Mouse (Mus musculus) left cerebral cortex, adult 11 months (tissue): Measurements from ENCODE around the gene Tbp.
"Not testable (repeated sequence)": the region's sequence is repeated elsewhere in the genome, so short reads cannot be mapped to it uniquely, and the experiment has no call there.

Source experiments
- DNase-seq: peaks from one replicate; pipeline ENCODE4 v3.0.0; 2022; ENCODE audit warnings: low spot score

Tbp gene

DNA sequence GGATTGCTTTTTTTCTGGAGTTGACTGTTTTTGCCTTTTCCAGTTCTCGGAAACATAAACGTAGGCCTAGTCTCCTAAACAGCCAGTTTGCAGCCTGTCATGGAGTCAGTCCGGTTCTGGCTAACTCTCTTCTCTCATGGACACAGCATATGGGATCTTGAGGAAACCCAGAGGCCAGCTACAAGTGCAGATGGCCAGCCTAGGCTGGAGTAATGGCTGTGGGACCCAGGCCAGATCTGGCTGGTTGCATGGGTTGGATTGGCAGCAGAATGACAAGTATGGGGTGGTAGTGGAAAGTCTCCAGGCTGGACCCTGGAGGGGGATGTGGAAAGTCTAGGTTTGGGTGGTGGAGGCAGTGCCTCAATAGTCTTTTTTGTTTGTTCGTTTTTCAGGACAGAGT lies 40.6 kb downstream of the Tbp start:
- DNase-seq, result no peak

- not testable (repeated sequence) for DNase-seq
These were observed 44.2 kb downstream of the Tbp start for GRCm38 (mm10) chr17:15543868-15544267.

GRCm38 (mm10) chr17:15546440-15546839 lies 46.8 kb downstream of the Tbp start:
- no peak for DNase-seq

- no peak for DNase-seq
These were observed 50.0 kb downstream of the Tbp start for GRCm38 (mm10) chr17:15549713-15550112.

- no peak for DNase-seq
These were observed 60.3 kb downstream of the Tbp start for GRCm38 (mm10) chr17:15559946-15560345.

DNA sequence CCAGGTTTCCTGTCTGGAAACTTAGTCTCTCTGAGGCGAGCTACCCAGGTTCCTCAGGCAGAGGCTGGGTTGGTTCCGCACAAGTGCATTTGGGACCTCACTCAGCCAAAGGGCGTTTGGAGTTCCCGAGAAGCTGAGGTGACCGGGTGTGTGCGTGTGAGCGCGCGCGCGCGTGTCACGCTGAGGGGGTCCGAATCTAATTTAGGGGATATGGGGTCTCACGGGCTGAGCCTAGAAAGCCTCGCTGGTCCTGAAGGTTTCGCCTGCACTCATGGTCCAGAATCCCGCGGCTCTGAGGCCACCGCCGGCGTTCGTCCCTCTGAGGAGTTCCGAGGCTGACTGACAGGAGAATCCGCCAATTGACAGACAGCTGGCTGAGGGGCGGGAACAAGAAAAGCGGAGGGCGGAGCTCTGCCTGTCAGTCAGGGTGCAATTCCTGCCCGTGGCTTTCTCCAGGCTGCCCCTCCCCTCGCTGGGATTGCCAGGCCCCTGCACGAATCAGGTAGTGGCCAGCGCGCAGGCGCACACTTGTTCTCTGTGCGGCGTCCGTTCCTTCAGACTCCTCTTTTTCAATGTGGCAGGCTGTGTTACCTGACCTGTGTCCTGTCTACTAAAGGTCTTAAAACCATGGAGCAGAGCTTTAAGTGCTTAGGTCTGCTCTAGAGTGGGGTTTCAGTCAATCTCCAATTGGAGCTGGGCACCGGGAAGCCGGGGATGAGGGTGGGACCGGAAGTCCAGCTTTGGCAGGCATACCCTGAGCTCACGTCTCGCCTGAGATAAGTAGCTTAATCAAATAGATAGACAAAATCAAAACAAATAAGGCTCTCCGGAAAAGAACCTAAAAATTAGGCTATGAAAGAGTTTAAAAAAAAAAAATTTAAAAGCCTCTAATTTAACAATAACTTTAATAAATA lies 64.6 kb downstream of the Tbp start, which contains the start of gene Prdm9:
TSS of gene Prdm9 (minus strand) at position 341 of the 914 bp plus-strand sequence.
- peak; percentile 99 for DNase-seq

GRCm38 (mm10) chr17:15564928-15565300 lies 65.2 kb downstream of the Tbp start:
- no peak for DNase-seq

GRCm38 (mm10) chr17:15566908-15567307 lies 67.2 kb downstream of the Tbp start:
- DNase-seq, result no peak

DNA sequence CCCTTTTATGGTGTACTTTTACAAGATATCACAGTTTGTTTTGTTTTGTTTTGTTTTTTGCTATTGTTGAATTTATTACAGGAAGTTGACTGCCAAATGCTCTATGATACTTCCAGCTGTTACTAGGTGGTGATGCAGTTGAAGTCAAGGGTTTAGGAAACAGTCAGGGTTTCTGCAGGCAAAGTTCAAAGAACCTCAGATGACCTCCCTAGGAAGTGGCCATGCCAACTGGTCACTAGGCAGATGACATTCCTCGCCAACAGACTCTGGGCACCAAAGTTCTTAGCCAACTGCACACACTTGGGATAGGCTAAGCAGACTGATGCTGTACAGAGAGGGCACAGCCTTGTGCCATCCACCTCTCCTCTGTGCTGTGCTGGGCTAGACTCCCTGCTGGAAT lies 75.4 kb downstream of the Tbp start:
- DNase-seq, result no peak

DNA sequence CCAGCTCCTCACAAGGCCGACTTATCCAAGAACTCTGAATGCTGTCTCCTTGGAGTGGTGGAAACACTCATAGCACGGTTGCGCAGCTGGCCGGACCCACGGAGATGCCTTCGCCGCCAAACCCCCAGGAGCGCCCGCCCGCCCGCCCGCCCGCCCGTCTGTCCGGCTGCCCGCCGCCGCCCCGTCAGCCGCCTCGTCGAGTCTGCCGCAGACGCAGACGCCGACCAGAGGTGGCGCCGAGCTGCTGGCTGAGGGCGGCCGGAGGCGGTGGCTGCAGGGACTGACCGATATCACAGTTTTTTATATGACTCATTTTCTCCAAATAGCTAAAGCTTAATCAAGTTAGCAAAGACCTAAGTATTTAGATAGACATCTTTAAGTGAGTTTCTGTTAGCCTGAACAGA lies 77.6 kb downstream of the Tbp start:
- no peak for DNase-seq
